Mouse (Mus musculus): Measurements from ENCODE around the gene Aqp2. TPM values are rescaled to one million over a fixed set of nuclear protein-coding genes. Genes with fewer than 3 reads are reported as not detected.

The Aqp2 gene
- polyA plus RNA-seq, 1 experiment from 2014 or later = 0.15 TPM

DNA sequence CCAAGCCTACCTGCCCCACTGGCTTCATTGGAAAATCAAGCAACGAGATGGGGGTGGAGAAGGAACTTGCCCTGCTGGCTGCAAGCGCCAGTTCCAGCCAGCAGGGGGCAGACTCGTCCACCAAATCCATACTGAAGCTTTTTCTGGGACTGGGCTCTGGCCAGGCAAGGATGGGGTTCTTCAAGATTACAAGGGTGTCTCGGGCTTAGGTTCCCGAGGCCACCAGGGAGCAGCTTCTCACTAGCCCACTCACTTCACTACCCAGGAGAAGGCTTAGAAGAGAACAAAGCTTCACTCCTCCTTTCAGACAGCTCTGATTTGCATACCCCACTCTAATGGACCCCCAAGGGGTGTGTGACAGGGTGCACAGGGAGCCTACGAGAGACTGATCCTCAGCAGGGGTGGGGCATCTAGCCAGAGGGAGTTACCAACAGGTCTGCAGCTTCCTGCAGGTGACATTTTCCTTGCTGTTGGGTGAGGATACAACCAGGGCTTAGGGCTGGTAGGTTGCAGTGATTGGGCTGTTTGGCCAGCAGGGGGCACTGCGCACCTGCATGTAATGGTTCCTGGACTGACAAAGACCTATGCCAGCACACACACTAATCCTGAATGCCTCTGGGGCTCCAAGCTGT, 17.3 kb downstream of the Aqp2 start:
- 1% methylated on average over 7 of the region's 7 CpGs for WGBS

DNA sequence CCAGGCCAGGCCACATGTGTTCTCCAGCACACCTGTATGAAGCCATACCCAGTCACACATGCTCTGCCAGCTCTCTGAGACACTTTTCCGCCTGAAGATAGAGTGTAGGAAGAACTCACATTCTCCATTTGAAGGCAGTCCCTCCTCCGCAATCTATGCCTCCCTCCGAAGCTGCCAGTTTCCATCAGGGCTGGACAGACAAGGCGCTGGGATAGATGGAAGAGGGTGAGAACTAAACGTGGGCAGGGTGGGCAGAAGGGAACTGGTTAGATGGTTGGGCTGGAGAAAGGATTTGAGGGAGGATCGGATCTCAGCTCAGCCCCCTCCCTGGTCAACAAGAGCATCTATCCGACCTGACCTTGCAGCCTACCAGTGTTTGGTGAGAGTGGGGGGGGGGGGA, 18.0 kb downstream of the Aqp2 start:
- no peak for DNase-seq (ENCODE audit: low spot score)

More for the DNA sequence above, 17.3 kb downstream of the Aqp2 start:
- no peak overlapping the region for H3K4me3 ChIP-seq
- H3K4me1 ChIP-seq = peaks cover 30% of the 10 kb centered on the region
- DNase-seq (ENCODE audit: low spot score) = peak; percentile 90
- H3K27ac ChIP-seq = no peak overlapping the region
- H3K9me3 ChIP-seq = no peaks in the 10 kb centered on the region
- peaks cover 91% of the 10 kb centered on the region for H3K27me3 ChIP-seq (ENCODE audit: insufficient read depth, poor library complexity, severe bottlenecking)
- no peaks in the 10 kb centered on the region for H3K36me3 ChIP-seq

DNA sequence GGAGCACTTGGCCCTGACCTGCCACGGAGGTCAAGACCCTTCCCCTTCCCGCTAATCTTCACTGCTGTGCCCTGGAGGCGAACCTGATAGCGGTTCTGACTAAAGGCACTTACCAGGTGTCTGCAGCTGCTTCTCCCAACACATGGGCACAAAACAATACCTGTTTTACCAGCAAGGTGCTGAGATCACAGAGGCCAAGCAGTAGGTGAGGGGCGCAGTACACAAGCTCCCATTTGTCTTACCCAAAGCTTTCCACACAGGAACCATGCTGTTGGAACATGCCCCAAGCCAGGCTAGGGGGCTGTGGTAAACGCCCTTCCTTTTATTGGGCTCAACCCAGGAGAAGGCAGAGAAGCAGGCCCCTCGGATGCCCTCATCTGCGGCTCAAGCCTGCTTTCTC, 18.7 kb downstream of the Aqp2 start:
- H3K4me3 ChIP-seq = no peak overlapping the region
- WGBS = 46% methylated on average over 8 of the region's 8 CpGs
- no peaks in the 10 kb centered on the region for H3K9me3 ChIP-seq
- H3K4me1 ChIP-seq = peaks cover 43% of the 10 kb centered on the region
- no peaks in the 10 kb centered on the region for H3K36me3 ChIP-seq
- H3K27me3 ChIP-seq (ENCODE audit: insufficient read depth, poor library complexity, severe bottlenecking) = peaks cover 88% of the 10 kb centered on the region
- H3K27ac ChIP-seq = no peak overlapping the region
- no peak for DNase-seq (ENCODE audit: low spot score)

More for the DNA sequence above, 18.0 kb downstream of the Aqp2 start:
- Histone ChIP-seq H3K27me3 (ENCODE audit: insufficient read depth, poor library complexity, severe bottlenecking) (peaks cover 90% of the 10 kb centered on the region), H3K4me1 (peaks cover 35% of the 10 kb centered on the region), H3K9me3 (no peaks in the 10 kb centered on the region), H3K4me3 (no peak overlapping the region), H3K36me3 (no peaks in the 10 kb centered on the region), H3K27ac (no peak overlapping the region)
- WGBS = 57% methylated on average over 7 of the region's 7 CpGs

DNA sequence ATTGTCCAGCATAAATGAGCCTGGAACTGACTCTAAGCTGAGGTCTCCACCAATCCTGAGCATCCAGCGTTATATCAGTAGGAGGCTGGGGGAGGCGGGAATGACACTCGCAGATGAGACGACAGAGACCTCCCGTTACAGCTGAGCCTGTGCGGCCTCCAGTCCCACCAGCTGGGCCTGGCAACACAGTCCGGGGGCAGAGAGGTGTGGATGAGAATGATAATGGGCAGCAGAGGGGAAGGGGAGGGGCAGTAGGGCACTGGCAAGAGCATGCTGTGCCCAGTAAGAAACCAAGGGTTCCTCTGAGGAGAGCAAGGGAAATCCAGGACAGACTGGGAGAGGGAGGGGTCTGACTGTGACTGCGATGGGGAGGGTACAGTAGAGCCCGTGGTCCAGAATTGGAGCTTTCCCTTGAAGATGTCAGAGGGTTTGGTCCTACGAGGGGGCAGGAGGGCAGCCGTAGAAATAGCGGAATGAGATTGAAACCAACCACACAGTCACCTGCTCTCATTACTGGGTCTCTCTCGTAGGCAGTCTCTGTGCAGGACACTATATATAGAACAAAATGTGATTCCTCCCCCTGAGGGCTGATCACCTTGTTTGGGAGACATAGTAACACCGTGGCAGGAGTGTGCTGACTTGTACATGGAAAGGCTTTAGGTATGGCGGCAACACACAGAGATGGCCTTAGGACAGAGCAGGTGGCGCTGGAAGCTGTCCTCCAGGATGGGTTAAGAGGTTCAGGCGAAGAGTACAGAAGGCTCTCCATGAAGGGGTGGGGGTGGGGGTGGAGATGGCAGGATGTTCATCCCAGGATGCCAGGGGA, 20.6 kb downstream of the Aqp2 start:
- Histone ChIP-seq H3K9me3 (no peaks in the 10 kb centered on the region), H3K4me3 (no peak overlapping the region), H3K36me3 (no peaks in the 10 kb centered on the region), H3K27ac (no peak overlapping the region), H3K4me1 (peaks cover 60% of the 10 kb centered on the region), H3K27me3 (ENCODE audit: insufficient read depth, poor library complexity, severe bottlenecking) (peaks cover 83% of the 10 kb centered on the region)
- no peak for DNase-seq (ENCODE audit: low spot score)
- 49% methylated on average over 17 of the region's 17 CpGs for WGBS

DNA sequence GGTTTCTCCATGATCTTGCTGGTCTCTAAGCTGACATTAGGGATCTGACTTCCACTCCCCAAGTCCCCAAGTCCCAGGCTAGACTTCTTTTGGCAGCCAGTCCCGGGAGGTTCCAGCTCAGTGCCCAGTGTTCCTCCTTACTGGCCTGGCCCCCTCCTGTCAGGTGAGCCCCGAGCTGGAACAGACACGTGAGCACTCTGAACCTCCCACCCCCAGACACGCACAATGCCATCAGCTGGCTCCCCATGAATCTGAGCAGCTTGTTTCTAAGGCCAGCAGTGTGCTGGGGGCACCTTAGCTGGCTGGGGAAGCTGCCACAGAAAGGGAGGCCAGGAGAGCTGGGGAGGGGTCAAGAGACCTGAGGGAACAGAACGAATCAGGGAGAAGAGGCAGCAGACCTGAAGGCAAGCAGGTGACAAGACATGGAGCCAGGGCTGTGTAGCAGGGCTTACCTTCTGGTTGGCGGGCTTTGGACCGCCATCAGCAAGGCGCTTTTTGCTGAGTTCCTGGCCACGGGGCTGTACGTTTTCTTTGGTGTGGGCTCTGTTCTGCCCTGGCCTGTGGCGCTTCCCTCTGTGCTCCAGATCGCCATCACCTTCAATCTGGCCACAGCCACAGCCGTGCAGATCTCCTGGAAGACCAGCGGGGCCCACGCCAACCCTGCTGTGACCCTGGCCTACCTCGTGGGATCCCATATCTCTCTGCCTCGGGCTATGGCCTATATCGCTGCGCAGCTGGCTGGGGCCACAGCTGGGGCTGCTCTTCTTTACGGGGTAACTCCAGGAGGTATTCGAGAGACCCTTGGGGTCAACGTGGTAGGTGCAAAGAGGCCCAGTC, 22.3 kb downstream of the Aqp2 start, which contains the start of gene Aqp6:
Aqp6 (plus strand) TSS at position 415 of the 837 bp plus-strand sequence.
- 0 out of 2 replicates have a peak within 1 kb of the TSS, but pooled peaks have one; percentile 4 for H3K4me3 ChIP-seq
- peak within 1 kb of the TSS; percentile 64; the same call in 1 of the 2 replicates for H3K27ac ChIP-seq
- no peak for DNase-seq (ENCODE audit: low spot score)
- H3K27me3 ChIP-seq (ENCODE audit: insufficient read depth, poor library complexity, severe bottlenecking) = peaks cover 83% of the 10 kb centered on the region
- peaks cover 61% of the 10 kb centered on the region for H3K4me1 ChIP-seq
- H3K9me3 ChIP-seq = no peaks in the 10 kb centered on the region
- no peaks in the 10 kb centered on the region for H3K36me3 ChIP-seq
- WGBS = 52% methylated on average over 22 of the region's 22 CpGs

DNA sequence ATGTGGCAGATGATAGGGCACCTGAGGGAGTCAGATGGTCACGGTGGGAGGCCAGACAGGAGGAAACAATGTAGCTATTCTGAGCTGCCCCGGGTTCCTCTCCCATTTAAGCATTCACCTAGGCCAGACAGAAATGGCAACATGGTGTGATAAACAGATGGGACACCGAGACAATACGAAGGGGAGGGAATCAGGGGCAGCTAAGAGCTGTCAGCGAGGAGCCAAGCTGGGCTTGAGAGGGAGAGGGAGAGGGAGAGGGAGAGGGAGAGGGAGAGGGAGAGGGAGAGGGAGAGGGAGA, 22.9 kb downstream of the Aqp2 start:
- Histone ChIP-seq H3K27me3 (ENCODE audit: insufficient read depth, poor library complexity, severe bottlenecking) (peaks cover 85% of the 10 kb centered on the region), H3K36me3 (no peaks in the 10 kb centered on the region), H3K4me3 (0 out of 2 replicates have a peak overlapping the region, but pooled peaks have one; percentile 4), H3K27ac (peak overlapping the region; percentile 52; the same call in 1 of the 2 replicates), H3K9me3 (no peaks in the 10 kb centered on the region), H3K4me1 (peaks cover 67% of the 10 kb centered on the region)
- 14% methylated on average over 5 of the region's 5 CpGs for WGBS
- no peak for DNase-seq (ENCODE audit: low spot score)

DNA sequence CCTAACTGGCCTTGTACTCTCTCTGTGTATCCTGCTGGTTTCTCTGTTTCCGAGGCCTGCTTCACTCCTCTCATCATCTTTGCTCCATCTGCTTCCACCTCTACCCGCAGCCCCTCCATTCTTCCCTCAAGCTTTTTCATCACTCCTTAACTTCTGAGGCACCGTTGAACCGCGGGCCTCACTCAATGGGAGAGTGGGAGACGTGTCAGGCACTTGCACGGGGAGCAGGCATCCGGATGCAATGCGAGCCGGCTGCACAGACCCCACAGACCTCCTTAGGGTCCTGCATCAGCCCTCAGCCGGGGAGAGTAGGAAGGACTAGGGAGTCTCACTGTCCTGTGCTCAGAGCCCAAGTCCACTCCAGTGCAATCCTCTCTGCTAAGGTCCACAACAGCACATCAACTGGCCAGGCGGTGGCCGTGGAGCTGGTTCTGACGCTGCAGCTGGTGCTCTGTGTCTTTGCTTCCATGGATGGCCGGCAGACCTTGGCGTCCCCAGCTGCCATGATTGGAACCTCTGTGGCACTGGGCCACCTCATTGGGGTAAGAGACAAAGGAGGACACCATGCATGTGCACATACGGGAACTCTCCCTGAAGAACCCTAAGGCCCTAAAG, 23.5 kb downstream of the Aqp2 start:
- peak overlapping the region; percentile 65; the same call in 1 of the 2 replicates for H3K27ac ChIP-seq
- peaks cover 85% of the 10 kb centered on the region for H3K27me3 ChIP-seq (ENCODE audit: insufficient read depth, poor library complexity, severe bottlenecking)
- 62% methylated on average over 17 of the region's 17 CpGs for WGBS
- H3K4me1 ChIP-seq = peaks cover 72% of the 10 kb centered on the region
- DNase-seq (ENCODE audit: low spot score) = no peak
- H3K9me3 ChIP-seq = no peaks in the 10 kb centered on the region
- no peak overlapping the region for H3K4me3 ChIP-seq
- no peaks in the 10 kb centered on the region for H3K36me3 ChIP-seq

DNA sequence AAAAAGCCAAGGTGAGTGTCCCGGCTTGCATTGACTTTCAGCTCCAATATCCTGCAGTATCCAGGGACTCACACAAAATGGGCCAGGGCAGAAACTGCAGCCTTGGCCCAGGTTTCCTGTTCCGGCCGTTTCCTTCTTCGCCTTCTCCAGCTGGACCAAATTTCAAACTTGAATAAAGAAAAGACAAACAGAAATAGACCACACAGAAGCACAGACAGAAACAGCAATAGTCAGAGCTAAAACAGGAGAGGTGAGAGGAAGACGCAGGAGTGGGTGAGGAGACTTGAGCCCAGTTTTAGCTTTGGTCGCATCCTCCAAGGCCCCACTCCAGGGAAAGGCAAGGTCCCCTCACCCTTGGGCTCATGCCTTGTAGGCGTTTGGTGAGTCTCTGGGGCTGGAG, 24.4 kb downstream of the Aqp2 start:
- DNase-seq (ENCODE audit: low spot score) = no peak
- WGBS = 76% methylated on average over 7 of the region's 7 CpGs

DNA sequence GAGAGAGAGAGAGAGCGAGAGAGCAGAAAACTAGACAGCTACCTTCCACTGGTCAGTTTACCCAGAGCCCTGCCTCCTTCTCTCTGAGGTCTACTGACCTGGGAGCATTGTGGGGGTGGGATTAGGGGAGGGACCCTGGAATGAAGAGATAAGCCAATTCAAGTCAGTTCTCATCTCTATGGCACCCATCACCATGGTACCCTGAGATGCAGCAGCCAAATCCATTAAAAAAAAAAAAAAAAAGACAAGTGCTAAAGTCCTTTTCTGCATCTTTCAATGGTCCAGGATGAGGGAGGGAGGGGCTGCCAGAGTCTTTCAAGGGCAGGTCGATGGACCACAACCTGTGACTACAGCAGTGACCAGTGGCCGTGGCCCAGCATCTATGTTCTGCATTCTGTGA, 26.7 kb downstream of the Aqp2 start:
- peaks cover 65% of the 10 kb centered on the region for H3K4me1 ChIP-seq

More for the DNA sequence above, 24.4 kb downstream of the Aqp2 start:
- peaks cover 82% of the 10 kb centered on the region for H3K27me3 ChIP-seq (ENCODE audit: insufficient read depth, poor library complexity, severe bottlenecking)
- H3K4me1 ChIP-seq = peaks cover 74% of the 10 kb centered on the region
- no peaks in the 10 kb centered on the region for H3K9me3 ChIP-seq
- H3K36me3 ChIP-seq = no peaks in the 10 kb centered on the region
- H3K27ac ChIP-seq = no peak overlapping the region; the same call in 1 of the 2 replicates
- H3K4me3 ChIP-seq = no peak overlapping the region

DNA sequence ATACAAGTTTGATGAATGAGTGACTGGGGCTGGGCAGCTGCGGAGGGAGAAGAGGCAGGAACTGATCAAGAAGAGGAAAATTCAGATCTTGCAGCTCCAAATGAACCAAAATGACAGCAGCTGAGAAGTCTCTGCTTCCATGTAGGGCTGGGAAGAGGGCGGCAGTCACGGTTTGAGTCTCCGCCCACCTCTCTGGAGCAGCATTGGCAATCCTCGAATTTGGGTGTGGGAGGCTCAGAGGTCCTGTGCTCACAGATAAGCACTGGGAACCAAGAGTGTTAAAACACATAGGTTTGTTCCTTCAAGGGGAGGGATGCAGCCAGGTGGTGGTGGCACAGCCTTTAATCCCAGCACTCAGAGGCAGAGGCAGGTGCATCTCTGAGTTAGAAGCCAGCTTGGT, 27.7 kb downstream of the Aqp2 start:
- no peak overlapping the region for H3K4me3 ChIP-seq
- 28% methylated on average over 5 of the region's 5 CpGs for WGBS
- no peaks in the 10 kb centered on the region for H3K36me3 ChIP-seq
- H3K9me3 ChIP-seq = no peaks in the 10 kb centered on the region
- H3K27ac ChIP-seq = no peak overlapping the region
- peaks cover 71% of the 10 kb centered on the region for H3K27me3 ChIP-seq (ENCODE audit: insufficient read depth, poor library complexity, severe bottlenecking)
- DNase-seq (ENCODE audit: low spot score) = no peak
- H3K4me1 ChIP-seq = peaks cover 64% of the 10 kb centered on the region

More for the DNA sequence above, 26.7 kb downstream of the Aqp2 start:
- Histone ChIP-seq H3K36me3 (no peaks in the 10 kb centered on the region), H3K27me3 (ENCODE audit: insufficient read depth, poor library complexity, severe bottlenecking) (peaks cover 76% of the 10 kb centered on the region), H3K4me3 (no peak overlapping the region), H3K27ac (no peak overlapping the region), H3K9me3 (no peaks in the 10 kb centered on the region)
- WGBS = 77% methylated on average over 3 of the region's 3 CpGs
- no peak for DNase-seq (ENCODE audit: low spot score)

DNA sequence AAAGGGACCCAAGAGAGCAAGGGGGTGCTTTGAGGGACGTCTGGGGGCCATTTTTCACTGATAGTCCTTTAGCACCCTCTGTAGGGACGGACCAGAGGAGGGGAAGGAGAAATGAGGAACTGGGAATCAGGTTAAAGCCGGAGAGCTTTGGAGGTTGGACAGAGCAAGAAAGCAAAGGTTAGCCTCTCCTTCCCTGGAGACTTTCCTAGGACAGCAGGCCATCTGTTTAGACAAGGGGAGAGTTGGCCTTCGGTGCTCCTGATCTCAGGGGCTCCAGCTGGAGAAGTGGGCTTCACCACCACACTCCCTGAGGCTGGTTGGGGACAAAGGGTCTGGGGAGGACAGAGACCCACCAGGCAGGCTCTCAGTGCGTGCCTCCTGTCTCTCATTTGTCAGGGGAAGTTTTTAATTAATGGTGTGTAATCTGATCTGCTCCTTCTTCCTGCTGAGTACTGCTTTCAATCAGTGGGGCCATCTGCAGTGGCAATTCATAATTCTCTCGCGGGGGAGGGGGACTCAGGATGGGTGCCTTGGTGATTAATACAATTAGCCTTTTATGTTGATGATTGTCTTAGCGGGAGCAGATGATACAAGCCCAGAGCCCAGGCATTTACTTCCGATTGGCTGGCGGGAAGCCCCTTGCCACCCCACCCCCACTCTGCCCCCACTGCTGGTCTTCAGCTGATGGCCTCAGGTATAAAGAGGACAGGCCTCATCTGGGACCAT, 28.7 kb downstream of the Aqp2 start:
- no peak for DNase-seq (ENCODE audit: low spot score)
- peak overlapping the region; percentile 10; the same call in 1 of the 2 replicates for H3K27ac ChIP-seq
- WGBS = 28% methylated on average over 10 of the region's 10 CpGs
- peaks cover 58% of the 10 kb centered on the region for H3K4me1 ChIP-seq
- no peaks in the 10 kb centered on the region for H3K9me3 ChIP-seq
- no peak overlapping the region for H3K4me3 ChIP-seq
- peaks cover 74% of the 10 kb centered on the region for H3K27me3 ChIP-seq (ENCODE audit: insufficient read depth, poor library complexity, severe bottlenecking)
- no peaks in the 10 kb centered on the region for H3K36me3 ChIP-seq
